Mouse (Mus musculus): ENCODE measurements around the gene Atp6ap1l. TPM values are rescaled to one million over a fixed set of nuclear protein-coding genes. Genes with fewer than 3 reads are reported as not detected.

Gene Atp6ap1l
- polyA plus RNA-seq, 1 experiment from 2014 or later, result not detected

DNA sequence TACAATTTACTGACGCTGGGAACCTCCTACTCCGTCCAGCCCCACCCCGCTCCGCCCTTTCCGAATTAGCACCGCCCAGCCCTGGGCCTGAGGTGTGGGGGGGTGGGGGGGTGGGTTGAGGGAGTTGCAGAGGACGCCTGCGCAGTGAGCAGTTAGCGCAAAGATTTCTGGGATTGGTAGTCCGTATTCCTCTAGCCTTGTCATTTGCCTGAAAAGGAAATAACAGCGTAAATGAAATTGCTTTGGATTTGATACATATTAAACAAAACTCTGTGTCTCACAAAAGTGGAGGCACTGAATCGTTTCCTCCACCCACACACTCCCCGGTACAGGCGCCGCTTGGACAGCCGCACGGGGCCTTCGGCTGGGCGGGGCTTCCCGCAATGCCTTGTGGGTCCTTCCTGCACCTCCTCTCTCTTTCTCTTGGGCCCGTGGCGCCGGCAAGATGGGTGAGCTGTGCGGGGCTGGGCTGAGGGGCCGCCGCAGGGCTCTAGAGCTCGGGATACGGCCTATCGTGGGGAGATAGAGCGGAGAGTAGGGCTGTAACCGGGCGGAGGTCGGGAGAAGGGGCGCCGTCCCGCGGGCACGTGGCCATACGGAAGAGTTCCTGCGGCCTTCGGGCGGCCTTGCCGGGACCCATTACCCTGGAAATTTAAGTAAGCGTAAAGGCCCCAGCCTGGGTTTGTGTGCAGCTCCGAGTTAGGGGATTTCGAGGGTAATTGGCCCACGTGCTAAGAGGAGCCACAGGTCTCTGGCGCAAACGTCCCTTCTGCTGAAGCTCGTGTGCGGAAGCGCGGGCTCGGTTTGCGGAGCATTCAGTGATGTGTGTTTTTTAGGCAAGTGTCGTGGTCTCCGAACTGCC is 17.8 kb upstream of the Atp6ap1l start, which contains the start of gene Rps23:
Gene Rps23 (plus strand): TSS at position 208 of the 862 bp plus-strand sequence.
- WGBS, result under 1% methylated on average over 57 of the region's 57 CpGs
- Histone ChIP-seq H3K36me3 (replicated peaks) (peaks cover 38% of the 10 kb centered on the region), H3K27ac (peak within 1 kb of the TSS; percentile 98), H3K27me3 (ENCODE audit: poor library complexity, severe bottlenecking) (no peaks in the 10 kb centered on the region), H3K9me3 (no peaks in the 10 kb centered on the region), H3K4me1 (peaks cover 7% of the 10 kb centered on the region; the same call in 1 of the 2 replicates), H3K4me3 (peak within 1 kb of the TSS; percentile 91)
- DNase-seq (ENCODE audit: extremely low spot score, low spot score), result peak; percentile 89

DNA sequence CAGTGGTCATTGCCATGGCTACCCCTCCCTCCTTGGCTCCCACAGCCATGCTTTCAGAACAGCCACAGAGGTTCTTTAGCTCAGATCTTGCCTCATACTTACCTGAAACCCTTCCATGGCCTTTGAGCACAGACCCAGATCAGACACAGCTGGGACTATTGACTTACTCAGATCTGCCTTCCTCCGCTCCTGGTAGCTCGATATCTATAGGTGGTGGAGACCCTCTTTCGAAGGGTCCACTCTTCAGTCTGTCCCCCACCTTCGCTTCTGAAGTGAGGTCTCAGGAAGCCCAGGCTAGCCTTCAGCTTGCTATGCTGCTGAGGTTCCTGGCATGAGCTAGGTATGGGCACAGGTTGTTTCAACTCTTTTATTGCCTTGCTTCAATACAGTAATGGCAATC is 9.6 kb upstream of the Atp6ap1l start:
- Histone ChIP-seq H3K4me3 (no peak overlapping the region), H3K9me3 (no peaks in the 10 kb centered on the region), H3K27ac (no peak overlapping the region), H3K4me1 (peaks cover 20% of the 10 kb centered on the region), H3K36me3 (replicated peaks) (no peaks in the 10 kb centered on the region), H3K27me3 (ENCODE audit: poor library complexity, severe bottlenecking) (no peaks in the 10 kb centered on the region)
- no peak for DNase-seq (ENCODE audit: extremely low spot score, low spot score)
- 94% methylated on average over 4 of the region's 4 CpGs for WGBS

DNA sequence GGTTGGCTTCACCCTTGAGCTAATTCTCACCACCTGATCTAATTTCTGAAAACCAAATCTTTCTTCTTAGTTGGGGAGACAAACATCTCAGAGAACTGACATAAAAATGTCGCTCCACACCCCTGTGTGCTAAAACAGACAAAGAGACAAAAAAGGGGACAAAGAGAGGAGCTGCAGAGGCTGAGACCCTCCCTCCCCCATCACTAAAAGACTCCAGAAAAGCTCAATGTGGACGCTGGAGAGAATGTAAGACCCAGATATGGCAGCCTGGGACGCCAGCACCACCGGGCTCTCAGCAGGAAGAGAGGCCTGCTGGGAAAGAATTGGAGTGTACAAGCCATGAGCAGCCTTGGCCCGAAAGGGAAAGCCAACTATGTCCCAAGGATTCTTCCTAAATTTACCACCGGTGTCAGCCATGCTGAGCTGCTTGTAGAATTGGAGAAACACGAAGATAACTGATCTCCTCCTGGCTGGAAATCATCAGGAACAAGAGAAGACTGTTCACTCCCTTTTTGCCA is 8.6 kb upstream of the Atp6ap1l start:
- 56% methylated on average over 7 of the region's 7 CpGs for WGBS

DNA sequence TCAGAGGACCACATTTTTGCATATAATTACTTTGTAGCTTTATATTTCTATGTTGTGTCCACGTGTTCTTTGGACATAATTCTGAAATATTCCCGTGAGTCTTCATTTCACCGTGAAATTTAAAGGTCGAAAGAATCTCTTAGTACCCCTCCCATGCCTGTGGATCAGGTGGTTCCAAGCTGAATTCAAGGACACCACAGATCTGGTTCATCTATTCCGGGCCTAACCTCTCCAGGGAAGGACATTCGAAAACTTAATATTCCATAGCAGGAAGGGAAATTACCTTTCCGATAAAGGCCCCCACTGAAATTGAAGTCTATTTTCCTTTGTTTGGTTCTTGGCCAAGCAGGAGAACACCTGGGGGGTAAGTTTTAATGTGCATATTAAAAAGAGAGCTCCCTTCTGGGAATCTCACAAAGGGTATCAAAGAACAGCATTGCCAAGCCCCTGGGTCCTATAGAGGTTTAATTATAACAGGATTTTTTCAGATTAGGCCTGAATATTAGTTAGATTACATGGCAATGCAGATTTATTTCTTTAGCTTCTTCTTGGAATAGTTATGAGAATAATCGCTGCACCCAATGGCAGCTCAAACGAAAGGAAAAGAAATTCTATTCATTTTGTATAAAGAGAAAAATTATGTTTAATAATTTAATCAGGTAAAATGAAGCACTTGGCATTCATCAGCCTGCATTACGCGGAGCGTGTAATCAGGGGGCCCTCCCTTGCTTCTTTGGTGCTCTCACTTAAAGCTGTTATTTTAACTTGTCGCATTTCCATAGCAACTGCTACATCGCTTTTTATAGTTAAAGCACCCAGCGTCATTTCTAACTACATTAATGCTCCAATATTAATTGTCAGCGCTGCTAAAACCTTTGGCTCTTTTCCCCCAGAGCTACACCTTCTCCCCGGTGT is 7.9 kb upstream of the Atp6ap1l start:
- H3K4me1 ChIP-seq, result peaks cover 20% of the 10 kb centered on the region
- WGBS, result 75% methylated on average over 17 of the region's 17 CpGs
- no peaks in the 10 kb centered on the region for H3K27me3 ChIP-seq (ENCODE audit: poor library complexity, severe bottlenecking)
- H3K36me3 ChIP-seq (replicated peaks), result no peaks in the 10 kb centered on the region
- peak overlapping the region; percentile 80 for H3K27ac ChIP-seq
- DNase-seq (ENCODE audit: extremely low spot score, low spot score), result no peak
- H3K9me3 ChIP-seq, result no peaks in the 10 kb centered on the region
- no peak overlapping the region for H3K4me3 ChIP-seq

More for the DNA sequence above, 8.6 kb upstream of the Atp6ap1l start:
- Histone ChIP-seq H3K9me3 (no peaks in the 10 kb centered on the region), H3K4me3 (no peak overlapping the region), H3K27ac (peak overlapping the region; percentile 80), H3K36me3 (replicated peaks) (no peaks in the 10 kb centered on the region), H3K27me3 (ENCODE audit: poor library complexity, severe bottlenecking) (no peaks in the 10 kb centered on the region), H3K4me1 (peaks cover 20% of the 10 kb centered on the region)
- DNase-seq (ENCODE audit: extremely low spot score, low spot score), result no peak

GRCm38 (mm10) chr13:90907376-90907775 is 2.2 kb upstream of the Atp6ap1l start:
- Histone ChIP-seq H3K4me3 (no peak overlapping the region), H3K36me3 (replicated peaks) (no peaks in the 10 kb centered on the region), H3K9me3 (no peaks in the 10 kb centered on the region), H3K27ac (no peak overlapping the region), H3K4me1 (no peaks in the 10 kb centered on the region), H3K27me3 (ENCODE audit: poor library complexity, severe bottlenecking) (no peaks in the 10 kb centered on the region)
- WGBS, result 89% methylated on average over 12 of the region's 12 CpGs
- no peak for DNase-seq (ENCODE audit: extremely low spot score, low spot score)

GRCm38 (mm10) chr13:90896821-90897220 is 8.3 kb downstream of the Atp6ap1l start:
- WGBS, result 90% methylated on average over 12 of the region's 12 CpGs
- peaks cover 7% of the 10 kb centered on the region for H3K4me1 ChIP-seq
- no peak for DNase-seq (ENCODE audit: extremely low spot score, low spot score)

GRCm38 (mm10) chr13:90896098-90896497 is 9.1 kb downstream of the Atp6ap1l start:
- 18% methylated on average over 2 of the region's 2 CpGs for WGBS
- no peak overlapping the region for H3K4me3 ChIP-seq

More at GRCm38 (mm10) chr13:90896821-90897220, 8.3 kb downstream of the Atp6ap1l start:
- Histone ChIP-seq H3K9me3 (no peaks in the 10 kb centered on the region), H3K27ac (no peak overlapping the region), H3K4me3 (no peak overlapping the region), H3K36me3 (replicated peaks) (no peaks in the 10 kb centered on the region), H3K27me3 (ENCODE audit: poor library complexity, severe bottlenecking) (no peaks in the 10 kb centered on the region)

GRCm38 (mm10) chr13:90894819-90895218 is 10.3 kb downstream of the Atp6ap1l start:
- WGBS, result 93% methylated on average over 4 of the region's 4 CpGs
- Histone ChIP-seq H3K36me3 (replicated peaks) (no peaks in the 10 kb centered on the region), H3K4me3 (no peak overlapping the region), H3K27ac (no peak overlapping the region), H3K27me3 (ENCODE audit: poor library complexity, severe bottlenecking) (no peaks in the 10 kb centered on the region), H3K4me1 (peaks cover 7% of the 10 kb centered on the region), H3K9me3 (no peaks in the 10 kb centered on the region)
- no peak for DNase-seq (ENCODE audit: extremely low spot score, low spot score)

More at GRCm38 (mm10) chr13:90896098-90896497, 9.1 kb downstream of the Atp6ap1l start:
- Histone ChIP-seq H3K4me1 (peaks cover 7% of the 10 kb centered on the region), H3K27ac (no peak overlapping the region), H3K36me3 (replicated peaks) (no peaks in the 10 kb centered on the region), H3K27me3 (ENCODE audit: poor library complexity, severe bottlenecking) (no peaks in the 10 kb centered on the region), H3K9me3 (no peaks in the 10 kb centered on the region)
- no peak for DNase-seq (ENCODE audit: extremely low spot score, low spot score)

DNA sequence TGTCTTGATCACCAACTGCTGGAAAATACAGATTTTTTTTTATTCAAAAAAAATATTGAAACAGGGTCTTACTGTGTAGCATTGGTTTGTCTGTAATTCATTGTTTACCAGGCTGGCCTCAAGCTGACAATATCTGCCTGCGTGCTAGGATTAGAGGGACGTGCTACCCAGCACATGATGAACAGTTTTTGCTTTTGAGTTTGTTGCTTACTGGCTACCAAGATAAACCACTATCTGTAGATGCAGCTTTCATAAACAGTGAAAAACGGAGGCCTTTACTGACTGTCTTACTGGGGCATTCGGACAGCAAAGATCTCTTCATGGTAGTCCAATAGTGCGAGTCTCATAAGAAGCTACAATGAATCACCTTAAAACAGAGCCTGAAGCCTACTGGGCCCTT is 15.0 kb downstream of the Atp6ap1l start:
- Histone ChIP-seq H3K36me3 (replicated peaks) (no peaks in the 10 kb centered on the region), H3K4me1 (peaks cover 7% of the 10 kb centered on the region), H3K9me3 (no peaks in the 10 kb centered on the region), H3K4me3 (no peak overlapping the region), H3K27ac (no peak overlapping the region), H3K27me3 (ENCODE audit: poor library complexity, severe bottlenecking) (peaks cover 8% of the 10 kb centered on the region)
- WGBS, result 94% methylated on average over 5 of the region's 5 CpGs
- DNase-seq (ENCODE audit: extremely low spot score, low spot score), result no peak

GRCm38 (mm10) chr13:90886568-90886983 is 18.6 kb downstream of the Atp6ap1l start:
- 1% methylated on average over 18 of the region's 18 CpGs for WGBS
- DNase-seq (ENCODE audit: extremely low spot score, low spot score), result peak; percentile 65
- Histone ChIP-seq H3K4me1 (peaks cover 7% of the 10 kb centered on the region), H3K36me3 (replicated peaks) (no peaks in the 10 kb centered on the region), H3K9me3 (no peaks in the 10 kb centered on the region), H3K27me3 (ENCODE audit: poor library complexity, severe bottlenecking) (peaks cover 8% of the 10 kb centered on the region), H3K27ac (no peak overlapping the region), H3K4me3 (peak overlapping the region; percentile 51)

DNA sequence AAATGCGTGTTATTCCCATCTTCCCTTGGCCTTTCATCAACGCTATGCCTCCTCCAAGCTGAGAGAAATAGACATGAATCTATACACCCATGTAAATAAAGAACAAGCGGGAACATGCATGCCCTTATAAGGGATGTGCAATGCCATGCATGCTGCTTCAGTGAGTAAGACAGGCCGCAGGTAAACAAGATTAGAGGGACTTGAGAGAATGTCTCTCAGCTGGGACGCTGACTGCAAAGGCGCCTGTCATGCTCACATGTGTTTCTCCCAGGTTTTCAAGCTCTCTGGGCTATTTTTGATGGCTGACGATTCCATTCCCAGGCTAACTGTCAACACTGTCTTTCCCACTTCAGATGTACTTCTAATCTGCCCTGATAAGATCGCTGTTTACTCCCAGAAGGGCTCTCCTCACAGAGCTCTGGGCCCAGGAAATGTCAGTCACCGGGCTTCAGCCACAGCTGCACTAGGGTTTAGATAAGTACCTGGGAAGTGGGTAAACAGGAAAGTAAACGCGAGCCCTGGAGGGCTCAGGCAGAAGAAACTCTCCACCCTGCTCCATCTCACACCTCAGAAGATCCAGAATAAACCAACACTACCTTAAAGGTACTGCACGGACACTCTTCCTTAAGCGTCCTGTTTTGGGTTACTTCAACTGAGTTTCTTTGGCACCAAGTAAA is 19.2 kb downstream of the Atp6ap1l start:
- Histone ChIP-seq H3K36me3 (replicated peaks) (no peaks in the 10 kb centered on the region), H3K27ac (no peak overlapping the region), H3K27me3 (ENCODE audit: poor library complexity, severe bottlenecking) (peaks cover 8% of the 10 kb centered on the region), H3K4me3 (peak overlapping the region; percentile 51), H3K4me1 (peaks cover 7% of the 10 kb centered on the region), H3K9me3 (no peaks in the 10 kb centered on the region)
- no peak for DNase-seq (ENCODE audit: extremely low spot score, low spot score)
- 54% methylated on average over 13 of the region's 13 CpGs for WGBS

Data from forebrain, embryonic 10.5 days (tissue).